Mouse (Mus musculus) layer of hippocampus, postnatal 10 days (tissue): ENCODE results near the gene Gcm1. TPM values are rescaled to one million over a fixed set of nuclear protein-coding genes. Genes with fewer than 3 reads are reported as not detected.
"Not testable (repeated sequence)": the region's sequence is repeated elsewhere in the genome, so short reads cannot be mapped to it uniquely, and the experiment has no call there.

Experiments used
- DNase-seq, 2 experiments: peaks; one replicate each; pipeline ENCODE4 v3.0.0; 2021; ENCODE audit warnings: low spot score in 2 of 2
- total RNA-seq, 2 experiments: library from RNA; stranded (reverse); gene quantifications; 2 replicates each; pipeline ENCODE4 v1.2.3; 2021

Gene Gcm1
- total RNA-seq, 2 experiments from 2014 or later, result not detected

DNA sequence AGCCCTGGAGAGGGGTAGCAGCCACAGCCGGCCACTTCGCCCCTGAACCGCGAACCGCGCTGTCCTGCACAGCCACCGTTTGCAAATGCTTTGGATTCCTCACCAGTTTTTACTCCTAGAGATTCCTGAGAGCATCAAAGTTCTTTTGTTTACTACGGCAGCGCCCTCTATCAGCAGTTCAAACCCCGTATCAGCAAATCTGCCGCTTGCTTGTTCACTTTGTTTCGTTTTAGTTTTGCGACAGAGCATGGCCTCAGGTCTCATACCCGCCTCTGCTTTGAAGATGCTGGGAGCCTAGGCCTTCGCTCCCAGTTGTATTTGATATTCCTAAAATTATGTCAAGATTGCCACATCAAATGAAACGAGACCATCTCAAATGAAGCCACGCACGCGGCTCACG is 5.0 kb upstream of the Gcm1 start:
- DNase-seq, result no peak

GRCm38 (mm10) chr9:78050452-78050970 is 1.2 kb upstream of the Gcm1 start:
- no peak for DNase-seq

GRCm38 (mm10) chr9:78053821-78054220 is 2.1 kb downstream of the Gcm1 start:
- DNase-seq, result no peak

- no peak for DNase-seq
These were observed 2.6 kb downstream of the Gcm1 start for GRCm38 (mm10) chr9:78054298-78054697.

DNA sequence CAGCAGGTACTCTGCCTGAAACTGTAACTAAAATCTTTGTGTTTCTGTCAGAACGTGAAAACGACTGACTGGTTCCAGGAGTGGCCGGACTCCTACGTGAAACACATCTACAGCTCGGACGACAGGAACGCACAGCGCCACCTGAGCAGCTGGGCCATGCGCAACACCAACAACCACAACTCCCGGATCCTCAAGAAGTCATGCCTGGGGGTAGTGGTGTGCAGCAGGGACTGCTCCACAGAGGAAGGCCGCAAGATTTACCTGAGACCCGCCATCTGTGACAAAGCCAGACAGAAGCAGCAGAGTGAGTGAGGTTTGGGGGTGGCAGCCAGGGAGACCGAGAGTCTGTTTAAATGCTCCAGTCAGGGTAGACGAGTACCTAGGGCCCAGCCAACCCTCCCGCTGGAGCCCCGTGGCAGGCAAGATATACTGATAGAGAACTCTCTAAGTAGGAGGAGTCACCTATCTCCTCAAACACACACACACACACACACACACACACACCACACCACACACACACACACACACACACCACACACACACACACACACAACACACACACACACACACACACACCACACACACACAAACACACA is 7.9 kb downstream of the Gcm1 start:
- DNase-seq, result no peak

- no peak for DNase-seq
These were observed 10.7 kb downstream of the Gcm1 start for GRCm38 (mm10) chr9:78062392-78062791.

GRCm38 (mm10) chr9:78064121-78064520 is 12.4 kb downstream of the Gcm1 start:
- DNase-seq, result no peak

GRCm38 (mm10) chr9:78070496-78070895 is 18.8 kb downstream of the Gcm1 start:
- no peak for DNase-seq

GRCm38 (mm10) chr9:78071626-78072025 is 19.9 kb downstream of the Gcm1 start:
- DNase-seq, result no peak

DNA sequence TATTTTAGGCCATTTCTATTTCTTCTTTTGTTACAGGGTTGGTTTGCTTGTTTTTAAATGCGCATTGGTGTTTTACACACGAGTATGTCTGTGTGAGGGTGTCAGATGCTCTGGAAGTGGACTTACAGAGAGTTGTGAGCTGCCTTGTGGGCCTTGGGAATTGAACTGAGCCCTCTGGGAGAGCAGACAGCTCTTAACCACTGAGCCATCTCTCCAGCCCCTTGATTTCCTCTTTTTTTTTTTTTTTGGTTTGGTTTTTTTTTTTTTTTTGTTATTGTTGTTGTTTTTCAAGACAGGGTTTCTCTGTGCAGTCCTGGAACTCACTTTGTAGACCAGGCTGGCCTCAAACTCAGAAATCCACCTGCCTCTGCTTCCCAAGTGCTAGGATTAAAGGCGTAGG is 21.6 kb downstream of the Gcm1 start:
- DNase-seq, result not testable (repeated sequence)

- no peak for DNase-seq
These were observed 22.1 kb downstream of the Gcm1 start for GRCm38 (mm10) chr9:78073713-78074340.

GRCm38 (mm10) chr9:78075256-78075655 is 23.5 kb downstream of the Gcm1 start:
- DNase-seq, result no peak

GRCm38 (mm10) chr9:78078240-78078639 is 26.5 kb downstream of the Gcm1 start:
- peak in 1 of 2 experiments; percentile 23 for DNase-seq

- DNase-seq, result no peak
These were observed 30.1 kb downstream of the Gcm1 start for GRCm38 (mm10) chr9:78081835-78082234.

DNA sequence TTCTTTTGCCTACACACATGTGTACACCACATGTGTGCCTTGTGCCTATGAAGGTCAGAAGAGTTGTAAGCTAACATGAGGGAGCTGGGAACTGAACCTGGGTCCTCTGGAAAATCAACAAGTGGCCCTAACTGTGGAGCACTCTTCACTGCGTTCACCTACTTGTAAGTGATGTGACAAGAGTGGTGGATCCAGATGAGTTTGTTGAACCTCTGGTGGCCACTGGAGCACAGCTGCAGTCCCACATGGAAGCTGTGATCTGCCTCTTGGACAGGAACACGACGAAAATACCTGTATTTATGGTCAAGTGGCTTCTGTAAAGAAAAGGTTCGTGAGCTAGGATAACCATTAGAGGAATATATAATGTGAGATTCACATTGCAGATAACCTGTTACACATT is 32.6 kb downstream of the Gcm1 start:
- no peak for DNase-seq

DNA sequence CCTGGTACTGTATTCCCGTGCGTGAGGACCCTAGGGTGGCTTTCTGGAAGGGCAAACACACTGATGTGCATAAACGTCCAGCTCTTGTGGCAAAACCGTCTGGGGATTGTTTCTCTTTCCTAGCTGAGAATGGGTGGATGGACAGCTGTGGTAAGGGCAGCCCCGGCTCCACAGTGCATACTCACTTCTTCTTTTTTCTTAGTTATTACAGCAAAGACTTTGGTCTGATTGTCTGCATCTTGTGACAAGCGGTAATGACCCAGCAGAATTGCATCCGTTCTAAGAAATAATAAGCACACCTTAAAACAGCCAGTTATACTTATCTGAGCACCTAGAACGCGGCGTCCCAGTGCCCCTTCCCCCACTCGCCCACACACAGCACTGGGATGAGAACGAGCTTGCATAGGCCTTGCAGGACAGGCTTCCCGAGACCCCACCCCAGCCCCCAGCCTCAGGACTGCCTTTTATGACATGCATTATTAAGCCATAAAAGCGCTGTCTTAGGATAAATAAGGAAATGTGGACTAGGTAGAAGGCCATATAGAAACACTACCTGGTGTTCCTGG is 34.1 kb downstream of the Gcm1 start:
- no peak for DNase-seq

DNA sequence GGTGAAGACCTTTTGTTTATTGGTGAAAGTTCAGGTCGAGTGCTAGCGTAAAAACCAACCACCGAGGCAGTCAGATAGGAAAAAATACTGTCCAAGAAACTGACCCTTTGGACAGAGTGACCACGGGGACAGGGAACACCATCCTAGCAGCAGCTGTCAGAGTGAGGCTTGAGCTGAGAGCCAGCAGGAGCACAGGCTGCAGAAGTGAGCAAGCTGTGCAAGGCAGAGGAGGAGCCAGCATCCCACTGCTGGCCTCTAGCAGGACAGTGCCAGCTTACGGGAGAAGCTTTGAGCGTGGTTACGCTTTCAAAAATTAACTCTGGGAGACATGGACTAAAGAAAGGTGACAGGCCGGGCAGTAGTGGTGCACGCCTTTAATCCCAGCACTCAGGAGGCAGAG is 36.0 kb downstream of the Gcm1 start:
- DNase-seq, result no peak

GRCm38 (mm10) chr9:78088521-78088920 is 36.8 kb downstream of the Gcm1 start:
- no peak for DNase-seq

- no peak for DNase-seq
These were observed 37.2 kb downstream of the Gcm1 start for GRCm38 (mm10) chr9:78088971-78089370.

DNA sequence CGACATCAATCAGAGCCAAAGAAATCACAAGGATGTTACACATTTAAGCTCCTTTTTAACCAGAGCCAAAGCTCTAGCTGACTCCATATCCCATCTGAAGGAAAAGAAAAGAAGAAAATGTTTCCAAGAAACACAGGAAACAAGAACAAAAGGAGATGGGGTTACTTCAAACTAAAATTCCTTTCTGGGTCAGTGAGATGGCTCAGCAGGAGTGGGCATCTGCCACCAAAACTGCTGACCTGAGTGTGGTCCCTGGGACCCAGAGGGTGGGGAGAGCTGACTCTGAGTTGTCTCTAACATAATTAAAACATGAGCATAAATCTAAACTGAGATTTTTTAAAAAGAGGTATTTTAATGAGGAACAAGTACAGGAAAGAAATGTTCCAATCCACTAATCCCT is 38.2 kb downstream of the Gcm1 start:
- DNase-seq, result no peak

DNA sequence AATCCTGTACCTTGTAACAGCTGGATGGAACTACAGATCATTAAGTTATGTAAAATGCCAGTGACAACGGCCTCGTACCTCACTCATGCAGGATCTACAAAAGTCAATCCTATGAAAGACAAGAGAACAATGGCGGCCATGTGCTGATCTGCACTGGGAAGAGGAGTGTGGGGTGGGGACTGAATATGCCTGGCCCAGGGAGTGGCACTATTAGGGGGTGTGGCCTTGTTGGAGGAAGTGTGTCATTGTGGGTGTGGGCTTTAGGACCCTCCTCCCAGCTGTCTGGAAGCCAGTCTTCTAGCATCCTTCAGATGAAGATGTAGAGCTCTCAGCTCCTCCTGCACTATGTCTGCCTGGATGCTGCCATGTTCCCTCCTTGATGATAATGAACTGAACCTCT is 38.9 kb downstream of the Gcm1 start:
- DNase-seq, result no peak

DNA sequence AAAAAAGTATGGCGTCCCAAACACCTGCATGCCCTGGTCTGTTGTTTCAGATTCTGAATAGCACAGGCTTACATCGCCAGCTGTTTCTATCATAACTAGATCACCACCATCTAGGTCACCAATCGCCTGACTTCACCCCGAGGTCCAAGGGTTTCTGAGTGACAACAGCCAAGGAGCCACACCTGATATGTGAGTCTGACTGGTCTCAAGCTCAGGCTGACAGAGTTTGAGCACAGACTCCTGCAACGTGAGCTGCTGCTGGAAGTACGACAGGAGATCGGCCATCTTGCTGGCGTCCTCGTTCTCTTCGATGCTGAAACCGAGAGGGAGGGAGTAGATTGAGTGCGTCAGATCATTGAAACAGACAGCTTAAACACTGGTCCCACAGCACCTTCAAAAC is 44.0 kb downstream of the Gcm1 start:
- DNase-seq, result no peak

DNA sequence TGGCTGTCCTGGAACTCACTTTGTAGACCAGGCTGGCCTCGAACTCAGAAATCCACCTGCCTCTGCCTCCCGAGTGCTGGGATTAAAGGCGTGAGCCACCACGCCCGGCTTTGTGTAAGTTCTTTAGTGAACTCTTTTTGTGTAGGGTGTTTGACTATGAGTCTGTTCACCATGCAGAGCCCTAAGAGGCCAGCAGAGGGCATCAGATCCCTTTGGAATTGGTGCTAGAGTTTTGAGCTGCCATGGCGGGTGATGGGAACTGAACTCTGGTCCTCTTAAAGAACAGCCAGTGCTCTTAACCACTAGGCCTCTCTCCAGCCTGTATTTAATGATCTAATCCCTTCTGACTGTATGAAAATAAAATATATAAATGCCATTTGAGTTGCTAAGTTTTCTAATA is 44.7 kb downstream of the Gcm1 start:
- no peak for DNase-seq
